Mouse (Mus musculus) right cerebral cortex, postnatal 14 days (tissue): ENCODE data around the gene Alg2.
A peak's percentile ranks its signal among the peaks of the same experiment; 100 is the strongest.

Source experiments
- DNase-seq: peaks from one replicate; pipeline ENCODE4 v3.0.0; 2022

The Alg2 gene

DNA sequence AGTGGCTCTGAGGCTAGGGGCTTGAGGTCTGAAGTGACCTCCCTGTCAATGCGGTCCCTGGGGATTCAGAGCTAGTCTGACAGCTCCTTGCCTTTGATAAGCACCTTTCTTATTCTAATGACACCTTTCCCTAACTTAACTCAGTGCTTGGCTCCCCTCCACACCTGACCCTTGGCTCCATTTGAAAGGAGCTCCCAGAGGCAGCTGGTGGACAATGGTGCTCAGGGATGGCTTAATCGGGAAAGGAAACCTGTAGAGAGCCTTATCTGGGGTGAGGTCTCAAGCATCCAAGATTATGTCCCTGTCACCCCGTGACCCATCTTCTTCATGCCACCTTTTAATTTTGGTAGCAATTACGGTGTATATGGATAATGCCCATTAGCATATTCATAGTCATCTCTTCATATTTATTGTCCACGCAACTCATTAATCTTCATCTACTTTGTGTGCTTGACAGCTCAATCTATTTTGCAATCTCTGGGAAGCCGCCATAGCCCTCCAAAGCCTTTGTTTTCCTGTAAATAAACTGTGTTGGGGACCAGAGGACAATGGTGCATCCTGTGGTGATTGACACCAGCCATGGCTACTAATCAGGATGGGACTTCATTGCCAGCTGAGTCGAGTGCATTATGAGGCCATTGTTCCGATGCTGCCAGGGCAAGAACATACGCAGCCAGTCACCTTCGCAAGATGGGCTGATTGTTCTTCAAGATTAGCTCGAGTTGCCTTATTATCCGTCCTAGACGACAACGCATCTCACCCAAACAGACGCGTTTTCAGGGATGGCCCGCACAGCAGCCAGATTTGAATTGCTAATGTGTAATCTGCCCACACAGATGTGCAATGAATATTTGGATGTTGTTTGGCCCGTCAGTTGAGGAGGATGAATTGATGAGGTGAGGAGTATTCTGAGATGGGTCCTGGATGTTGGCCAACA is 24.3 kb downstream of the Alg2 start:
- no peak for DNase-seq

DNA sequence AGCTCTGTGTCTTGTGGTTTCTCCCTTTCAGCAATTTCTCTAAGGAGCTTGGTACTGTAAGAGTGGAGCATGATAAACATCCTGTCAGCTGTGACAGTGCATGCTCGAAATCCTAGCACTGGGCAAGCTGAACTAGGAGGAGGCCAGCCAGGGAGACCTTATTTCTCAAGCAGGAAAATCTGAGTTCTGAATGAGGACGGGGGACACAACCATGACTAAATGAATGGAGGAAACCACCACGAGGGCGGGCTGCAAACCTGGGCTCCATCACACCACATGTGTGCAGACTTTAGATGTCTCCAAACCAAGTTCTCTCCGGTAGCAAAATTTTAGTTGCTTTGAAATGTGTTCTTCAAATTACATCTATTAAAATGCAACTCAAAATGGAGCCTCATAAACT is 25.0 kb downstream of the Alg2 start:
- no peak for DNase-seq

DNA sequence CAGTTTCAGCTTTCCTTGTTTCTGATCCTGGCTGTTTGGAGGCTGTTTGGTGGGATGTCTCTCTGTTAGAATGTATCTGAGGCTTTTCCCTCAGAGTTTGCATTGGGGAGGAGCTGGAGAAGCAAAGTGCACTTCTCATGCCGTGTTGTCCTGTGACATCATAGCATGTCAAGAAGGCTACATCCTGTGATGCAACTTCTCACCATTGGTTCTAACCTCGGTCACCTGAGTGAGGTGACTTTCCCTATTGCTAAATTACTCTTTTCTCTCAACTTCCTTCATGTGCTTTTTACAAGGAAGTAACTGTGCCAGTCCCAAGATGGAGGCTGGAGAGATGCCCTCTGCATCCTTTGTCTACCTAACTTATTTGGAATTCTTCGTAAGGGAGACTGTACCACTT is 25.6 kb downstream of the Alg2 start:
- DNase-seq = no peak

DNA sequence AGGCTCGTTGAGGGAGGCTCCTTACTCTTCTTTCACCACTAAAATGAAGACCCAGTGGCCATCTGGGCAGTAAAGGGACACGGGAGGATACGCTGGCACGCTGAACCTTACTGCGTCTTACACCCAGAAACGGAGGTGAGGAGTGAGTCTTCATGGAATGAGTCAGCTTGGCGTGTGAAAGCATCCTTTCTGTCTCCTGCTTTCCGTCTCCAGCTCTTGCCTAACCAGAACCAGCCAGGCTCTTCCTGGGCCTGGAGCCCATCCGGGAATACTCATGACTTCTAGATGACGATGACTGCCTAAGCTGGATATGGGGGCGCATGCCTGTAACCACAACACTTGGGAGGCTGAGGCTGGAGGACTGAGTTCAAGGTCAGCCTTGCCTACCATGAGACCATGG is 33.2 kb downstream of the Alg2 start:
- DNase-seq = no peak

DNA sequence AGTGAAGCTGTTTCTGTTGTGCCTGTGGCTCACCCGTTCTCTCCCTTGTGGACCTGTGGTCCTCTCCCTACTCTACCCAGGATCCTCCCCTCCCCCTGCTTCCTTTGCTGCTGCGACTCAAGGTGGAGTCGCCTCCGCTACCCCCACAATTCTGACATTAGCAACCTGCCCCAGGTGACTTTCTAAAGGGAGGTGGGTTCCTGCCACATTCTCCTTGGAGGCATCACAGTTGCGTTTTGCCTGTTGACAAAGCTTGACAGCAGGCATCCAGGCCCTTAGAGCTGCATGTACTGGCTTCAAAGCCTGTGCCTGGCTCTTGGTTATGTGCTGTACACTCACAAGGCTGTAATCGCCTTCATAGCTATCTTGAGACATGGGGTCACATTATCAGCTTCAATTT is 35.2 kb downstream of the Alg2 start:
- DNase-seq = no peak

DNA sequence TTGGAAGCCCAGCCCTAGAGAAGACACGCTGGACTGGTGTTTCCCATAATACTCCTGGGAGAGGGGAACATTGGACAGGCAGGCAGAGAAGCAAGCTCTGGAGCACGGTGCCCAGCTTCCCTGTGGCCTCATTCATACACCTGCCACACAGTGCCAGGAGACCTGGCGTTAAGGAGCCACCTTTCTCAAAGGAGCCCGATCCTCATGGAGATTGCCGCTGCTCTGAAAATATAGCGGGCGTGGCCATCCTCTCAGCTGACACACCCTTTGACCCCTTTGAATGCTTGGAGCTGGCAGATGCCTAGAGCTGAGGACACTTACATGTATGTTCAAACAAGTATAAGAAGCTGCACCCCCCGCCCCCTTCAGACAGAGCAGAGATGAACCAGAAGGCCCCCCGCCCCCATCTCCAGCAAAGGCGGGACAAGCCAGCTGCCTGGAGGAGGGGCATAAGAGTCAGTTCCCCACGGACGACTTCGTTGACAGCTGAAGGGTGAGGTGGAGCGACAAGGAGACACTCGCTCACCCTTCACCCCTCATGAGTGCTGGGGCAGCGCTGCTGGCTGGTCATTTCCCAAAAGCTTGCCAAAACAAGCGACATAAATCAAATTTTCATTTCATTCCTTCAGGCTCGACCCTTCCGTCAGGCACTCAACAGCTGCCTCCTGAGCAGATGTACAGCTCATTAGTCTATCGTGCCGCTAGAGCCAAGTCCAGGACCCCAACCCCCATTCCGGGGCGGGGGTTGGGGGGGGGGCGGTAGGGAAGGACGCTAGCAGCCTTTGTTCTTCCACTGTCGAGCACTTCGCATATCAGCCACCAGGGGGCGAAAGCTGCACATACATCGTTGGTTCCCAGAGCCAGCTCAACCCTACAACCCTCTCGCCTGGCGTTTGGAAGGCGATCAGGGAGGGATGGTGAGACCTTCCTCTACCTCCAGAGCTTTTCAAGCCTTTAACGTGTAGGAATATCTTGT is 36.5 kb downstream of the Alg2 start:
- DNase-seq = peak; percentile 88

DNA sequence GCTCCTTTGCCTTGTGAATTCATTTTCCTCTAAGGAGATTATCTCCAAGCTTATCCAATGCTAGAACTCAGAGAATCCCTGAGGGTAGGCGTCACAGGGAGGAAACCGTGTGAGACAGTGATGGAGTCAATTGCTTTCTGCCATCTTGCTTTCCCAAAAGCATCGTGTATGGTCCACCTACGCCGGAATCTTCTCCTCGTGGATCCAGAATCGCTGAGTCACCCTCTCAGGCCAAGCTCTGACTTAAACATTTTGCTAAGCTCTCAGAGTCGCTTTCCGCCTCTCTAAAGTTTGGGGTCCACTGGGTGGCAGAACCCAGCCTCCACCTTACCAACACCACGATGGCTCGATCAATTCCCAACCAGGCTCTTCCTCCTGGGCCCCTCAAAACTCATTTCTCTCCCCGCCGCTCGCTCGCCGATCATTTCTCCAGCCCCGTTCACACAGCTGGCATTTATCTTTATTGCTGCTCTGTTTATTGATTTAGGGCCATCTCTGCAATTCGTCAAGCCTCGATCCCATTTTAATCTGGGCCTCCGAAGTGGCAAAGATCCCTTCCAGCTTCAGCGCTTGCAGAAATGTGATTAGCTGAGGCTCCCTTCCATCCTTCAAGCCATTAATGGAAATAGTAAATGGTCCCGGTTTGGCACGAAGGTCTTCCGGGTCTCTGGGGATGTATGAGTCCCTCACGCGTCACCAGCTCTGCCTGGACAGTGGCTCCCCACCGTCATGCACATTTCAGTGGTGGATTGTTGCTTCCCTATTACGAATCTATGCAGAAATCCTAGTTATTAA is 38.4 kb downstream of the Alg2 start:
- DNase-seq = no peak

DNA sequence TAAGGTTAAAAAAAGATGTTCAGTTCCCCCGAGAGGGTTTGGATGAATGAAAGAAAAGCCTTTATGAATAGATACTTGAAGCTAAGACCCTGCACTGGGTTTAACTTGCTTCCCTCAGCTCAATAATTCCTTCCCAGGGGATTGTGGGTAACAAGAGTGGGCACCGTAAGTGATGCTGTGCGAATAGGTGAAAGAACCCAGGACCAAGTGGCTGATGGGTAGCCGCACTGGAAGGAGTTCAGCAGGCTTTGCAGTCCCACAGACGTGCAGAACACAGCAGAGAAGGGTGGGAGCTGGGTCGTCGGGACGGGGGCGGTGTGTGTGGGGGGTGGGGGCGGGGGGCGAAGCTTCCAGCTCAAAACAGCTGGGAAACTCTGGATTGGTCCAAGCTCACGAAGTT is 39.0 kb downstream of the Alg2 start:
- DNase-seq = no peak

DNA sequence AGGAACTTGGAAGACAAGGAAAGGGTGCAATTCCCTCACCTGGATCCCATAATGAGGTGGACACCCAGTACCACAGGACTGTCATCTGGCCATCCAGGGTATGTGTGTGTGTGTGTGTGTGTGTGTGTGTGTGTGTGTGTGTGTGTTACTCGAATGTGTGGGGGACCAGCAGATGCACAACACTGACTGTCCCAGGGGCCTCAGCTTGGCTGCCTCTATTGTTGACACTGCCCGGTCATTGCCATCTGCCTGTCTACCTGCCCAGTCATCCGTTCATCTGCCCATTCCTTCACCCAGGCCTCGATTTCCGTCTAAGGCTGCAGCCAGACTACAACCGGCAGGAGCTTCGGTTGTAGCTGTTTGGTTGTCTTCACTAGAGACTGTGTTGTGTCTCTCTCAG is 41.4 kb downstream of the Alg2 start:
- no peak for DNase-seq

DNA sequence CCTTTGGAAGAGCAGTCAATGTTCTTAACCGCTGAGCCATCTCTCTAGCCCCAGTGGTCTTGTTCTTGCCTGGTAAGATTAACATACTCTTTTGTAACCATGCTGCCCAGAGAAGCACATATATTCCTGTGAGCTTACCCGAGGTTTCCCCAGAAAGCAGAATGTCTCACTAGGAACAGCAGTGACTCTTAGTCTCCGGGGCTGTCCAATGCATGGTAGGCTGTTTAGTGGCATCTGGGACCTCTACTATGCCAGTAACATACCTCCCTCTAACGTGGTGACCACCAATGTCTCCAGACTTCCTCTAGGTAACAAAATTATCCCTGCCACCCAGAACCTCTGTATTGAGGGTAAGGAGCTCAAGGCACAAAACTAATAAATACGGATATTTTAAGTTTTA is 43.1 kb downstream of the Alg2 start:
- DNase-seq = no peak

DNA sequence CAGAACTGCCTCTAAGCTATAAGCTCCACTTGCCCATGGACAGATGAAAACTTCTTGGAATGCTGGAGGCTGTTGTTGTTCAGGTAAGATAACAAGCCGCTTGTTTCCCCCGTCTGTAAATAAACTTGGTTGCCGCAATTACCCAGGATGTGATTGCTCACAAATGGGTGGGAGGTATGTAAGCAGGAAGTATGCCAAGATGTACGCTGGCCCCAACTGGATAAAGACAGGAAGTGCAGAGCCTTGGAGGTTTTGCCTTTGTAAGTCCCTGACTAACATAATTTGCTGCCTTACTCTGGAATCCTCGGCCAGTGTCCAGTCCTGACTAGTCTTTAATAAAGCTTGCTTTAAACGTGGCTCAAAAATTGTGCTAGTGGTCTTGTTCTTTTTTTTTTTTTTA is 43.6 kb downstream of the Alg2 start:
- no peak for DNase-seq

DNA sequence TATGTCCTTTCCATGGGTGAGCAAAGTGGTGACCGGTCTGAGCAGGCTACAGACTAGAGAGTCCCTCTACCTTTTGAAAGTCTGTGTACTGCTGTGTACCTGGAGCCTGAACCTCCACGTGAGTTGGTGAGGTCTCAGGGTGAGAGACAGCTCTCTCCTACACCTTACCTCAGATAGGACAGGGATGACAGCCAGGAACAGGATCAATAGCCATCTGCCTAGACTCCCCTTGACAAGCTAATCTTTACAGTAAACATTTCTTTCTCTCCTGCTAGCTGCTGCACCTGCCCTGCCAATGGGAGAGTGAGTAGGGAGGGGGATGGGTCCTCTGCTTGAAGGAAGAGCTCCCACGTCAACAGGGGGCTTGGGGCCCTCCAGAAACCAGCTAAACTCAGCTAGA is 46.5 kb downstream of the Alg2 start:
- DNase-seq = no peak

DNA sequence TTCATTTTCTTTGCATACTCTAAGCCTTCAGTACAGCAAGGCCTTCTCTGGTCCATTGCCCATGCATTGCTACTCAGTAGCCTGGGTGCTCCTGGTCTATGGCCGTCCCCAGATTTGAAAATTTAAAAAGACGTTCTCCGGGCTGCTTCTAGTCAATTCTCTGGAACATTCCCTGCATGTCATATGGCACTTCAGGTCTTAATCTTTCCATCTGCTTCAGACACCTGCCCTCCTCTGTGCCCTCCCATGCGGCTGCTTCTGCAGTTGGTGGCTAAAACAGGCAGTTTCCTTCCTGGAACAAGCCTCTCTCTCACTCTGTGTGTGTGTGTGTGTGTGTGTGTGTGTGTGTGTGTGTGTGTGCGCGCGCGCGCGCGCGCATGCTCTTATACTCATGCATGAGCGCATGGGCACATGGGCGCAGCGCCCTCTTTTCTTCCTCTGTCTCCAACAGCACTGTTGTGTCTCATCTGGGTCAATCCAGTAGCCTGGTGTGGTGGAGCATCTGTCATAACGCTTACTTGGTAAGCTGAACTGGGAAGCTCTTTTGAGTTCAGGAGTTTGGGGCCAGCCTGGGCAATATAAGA is 48.8 kb downstream of the Alg2 start:
- no peak for DNase-seq

DNA sequence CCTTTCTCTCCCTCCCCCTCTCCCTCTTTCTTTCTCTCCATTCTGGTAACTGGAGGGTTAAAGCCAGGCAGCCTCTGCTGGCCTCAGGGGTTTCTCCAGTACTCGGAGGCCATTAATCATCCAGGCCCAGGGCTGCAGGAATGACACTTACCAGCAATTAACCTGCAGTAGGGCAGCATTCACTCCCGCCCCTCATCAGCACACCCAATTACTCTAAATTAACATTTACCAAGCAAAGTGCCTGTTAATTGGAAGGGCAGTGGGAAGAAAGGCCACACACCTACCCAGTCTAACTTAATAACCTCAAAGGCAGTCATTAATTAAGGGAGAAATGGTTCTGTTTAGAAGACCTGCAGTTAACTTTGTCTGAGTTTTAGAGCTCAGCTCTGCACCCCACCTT is 49.8 kb downstream of the Alg2 start:
- no peak for DNase-seq

DNA sequence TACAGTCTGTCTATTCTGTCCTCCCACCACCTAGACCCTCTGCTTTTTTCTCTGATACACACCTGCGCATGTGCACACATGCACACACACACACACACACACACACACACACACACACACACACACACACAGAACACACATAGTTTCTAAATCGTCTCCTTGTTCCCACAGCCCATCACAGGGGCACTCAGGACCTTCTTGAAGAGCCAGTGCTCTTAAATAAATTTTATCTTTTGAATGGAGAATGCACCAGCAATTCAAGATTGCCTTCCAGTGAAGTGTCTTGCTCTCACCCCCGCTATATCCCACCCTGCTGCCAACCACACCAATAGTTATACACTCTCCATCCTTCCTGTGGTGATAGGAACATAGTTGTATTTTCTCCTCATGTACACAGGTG is 51.2 kb downstream of the Alg2 start:
- DNase-seq = no peak

DNA sequence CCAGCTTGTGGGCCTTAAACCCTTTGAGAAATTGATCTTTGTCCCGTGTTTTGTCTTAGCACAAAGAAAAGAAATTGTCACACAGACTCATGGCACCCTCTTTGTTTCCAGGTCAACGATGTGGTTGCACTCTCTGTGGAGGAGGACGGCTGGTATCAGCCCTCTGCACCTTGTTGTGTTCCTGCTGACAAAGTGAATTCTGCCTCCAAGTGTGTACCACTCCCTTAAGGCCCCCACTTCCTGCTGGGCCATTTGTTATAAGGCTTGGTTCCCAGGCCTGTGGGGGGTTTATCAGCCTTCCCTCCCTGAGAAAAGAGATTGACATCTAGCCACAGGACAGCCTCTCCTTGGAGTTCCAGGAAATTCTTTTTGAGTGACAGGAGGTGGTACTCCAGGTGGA is 51.9 kb downstream of the Alg2 start:
- DNase-seq = no peak

DNA sequence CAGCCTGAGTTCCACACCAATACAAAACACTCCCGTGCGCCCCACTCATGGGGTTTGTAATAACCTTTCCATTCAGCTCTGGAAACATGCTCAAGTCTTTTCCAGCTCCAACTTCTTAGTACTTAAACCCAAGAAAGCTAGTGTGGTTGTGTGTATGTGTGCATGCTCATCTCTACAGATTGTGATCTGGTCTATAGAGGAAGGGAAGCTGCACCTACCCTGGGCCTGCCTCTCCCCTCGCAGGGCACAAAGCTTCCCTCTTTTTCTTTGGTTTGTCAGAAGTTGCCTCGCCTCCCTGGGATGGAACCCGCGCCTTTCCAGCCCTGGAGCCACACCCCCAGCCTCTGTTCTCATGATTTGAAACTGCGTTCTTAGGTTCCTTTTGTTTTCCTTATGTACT is 53.9 kb downstream of the Alg2 start:
- no peak for DNase-seq

DNA sequence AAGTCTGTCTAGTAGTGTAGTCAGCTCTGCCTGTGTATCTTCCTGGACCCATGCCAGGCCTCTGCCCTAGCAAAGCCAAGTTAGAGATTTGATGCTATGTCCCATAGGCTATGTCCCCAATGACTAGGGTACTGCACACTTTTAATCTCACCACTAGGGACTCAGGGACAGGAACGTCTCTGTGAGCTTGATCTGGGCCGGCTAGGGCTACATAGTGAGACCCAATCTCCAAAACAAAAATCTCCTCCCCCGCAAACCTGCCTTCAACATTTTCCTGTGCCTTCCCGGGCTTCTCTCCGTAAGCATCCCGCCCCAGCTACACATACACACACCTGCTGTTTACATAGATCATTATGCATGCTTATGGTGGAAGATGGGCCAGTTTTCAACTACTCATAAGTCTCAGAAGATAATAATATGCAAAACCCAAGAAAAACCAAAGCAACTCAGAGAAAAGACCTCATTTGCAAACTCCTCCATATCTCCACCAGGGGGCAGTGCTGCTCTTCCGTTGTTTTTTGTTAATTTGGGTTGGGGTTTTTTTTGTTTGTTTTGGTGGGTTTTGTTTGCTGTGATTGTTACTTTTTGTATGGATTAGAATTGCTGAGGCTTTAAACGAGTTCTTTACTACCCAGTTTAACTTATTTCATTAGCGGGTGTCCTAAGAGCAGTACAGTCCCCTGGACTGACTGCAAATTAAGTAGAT is 54.7 kb downstream of the Alg2 start:
- DNase-seq = peak; percentile 25

DNA sequence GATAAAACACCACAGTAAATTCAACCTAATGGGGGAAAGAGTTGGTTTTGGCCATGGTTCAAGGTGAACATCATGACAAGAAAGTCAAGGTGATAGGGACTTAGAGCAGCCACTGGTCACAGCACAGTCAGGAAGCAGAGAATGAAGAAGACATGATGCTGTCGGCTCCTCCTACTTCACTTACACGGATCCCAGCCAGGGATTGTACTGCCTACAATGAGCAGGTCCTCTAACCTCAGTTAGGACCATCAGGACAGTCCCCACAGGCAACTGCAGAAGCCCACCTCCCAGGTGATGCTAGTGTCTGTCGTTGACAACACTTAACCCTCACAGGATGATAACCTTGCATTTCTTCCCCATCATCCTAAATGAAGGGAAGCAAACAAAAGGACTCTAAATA is 56.3 kb downstream of the Alg2 start:
- DNase-seq = no peak
